Mouse (Mus musculus) E14TG2a.4 (cell line): ENCODE data around the gene Preb.

Experiments used
- H3K27me3 ChIP-seq: 2 replicates; pipeline ENCODE4 v1.6.1; 2014; ENCODE audit warnings: low read length, control low read depth; ENCODE audit not compliant: insufficient read depth
- H3K36me3 ChIP-seq: 2 replicates; pipeline ENCODE4 v1.6.1; 2014; ENCODE audit warnings: low read length, control low read depth; ENCODE audit not compliant: insufficient read depth
- H3K4me1 ChIP-seq: replicated peaks from 2 replicates; pipeline ENCODE4 v1.6.1; 2014; ENCODE audit warnings: low read depth, low read length, control low read depth
- H3K4me3 ChIP-seq: replicated peaks from 2 replicates; pipeline ENCODE4 v1.5.1; 2014; ENCODE audit warnings: mild to moderate bottlenecking, low read length
- H3K9me3 ChIP-seq: 2 replicates; pipeline ENCODE4 v1.6.1; 2014; ENCODE audit warnings: low read length, control low read depth
- CTCF ChIP-seq: conservative IDR thresholded peaks from 2 replicates; pipeline ENCODE4 v1.5.1; 2014; ENCODE audit warnings: low read length
- NANOG ChIP-seq: IDR thresholded peaks from 2 replicates; pipeline ENCODE4 v1.6.1; 2014; ENCODE audit warnings: borderline replicate concordance, low read length, mixed read lengths
- POU5F1 ChIP-seq: IDR thresholded peaks from 2 replicates; pipeline ENCODE4 v1.6.1; 2014; ENCODE audit warnings: low read length, borderline replicate concordance

Gene Preb

GRCm38 (mm10) chr5:30915456-30915855 lies 44.7 kb downstream of the Preb start:
- peaks cover 14% of the 10 kb centered on the region for H3K27me3 ChIP-seq
- peak overlapping the region; percentile 49 for H3K4me3 ChIP-seq
- no peaks in the 10 kb centered on the region for H3K36me3 ChIP-seq
- H3K9me3 ChIP-seq: no peaks in the 10 kb centered on the region
- H3K4me1 ChIP-seq: peaks cover 81% of the 10 kb centered on the region
- TF ChIP-seq POU5F1: no peak
- TF ChIP-seq NANOG: no peak
- TF ChIP-seq CTCF: no peak

DNA sequence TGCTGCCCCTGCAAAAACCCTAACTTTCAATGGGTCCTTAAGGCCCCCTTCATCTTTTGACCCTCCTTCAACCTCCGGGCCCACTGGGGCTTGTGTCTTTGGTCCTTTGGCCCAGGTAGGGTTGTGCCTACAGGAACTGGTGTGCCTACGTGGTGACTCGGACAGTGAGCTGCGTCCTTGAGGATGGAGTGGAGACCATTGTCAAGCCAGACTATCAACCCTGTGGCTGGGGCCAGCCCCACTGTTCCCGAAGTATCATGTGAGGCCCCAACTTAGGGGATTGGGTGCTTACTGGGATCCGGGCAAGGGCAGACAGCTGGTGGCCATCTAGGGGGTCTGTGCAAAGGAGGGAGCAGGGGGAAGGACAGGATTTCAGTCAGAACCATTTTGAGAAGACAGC lies 45.3 kb downstream of the Preb start:
- H3K36me3 ChIP-seq: no peaks in the 10 kb centered on the region
- TF ChIP-seq POU5F1 (no peak), NANOG (no peak), CTCF (no peak)
- no peak overlapping the region for H3K4me3 ChIP-seq
- H3K4me1 ChIP-seq: peaks cover 76% of the 10 kb centered on the region
- H3K27me3 ChIP-seq: peaks cover 8% of the 10 kb centered on the region
- no peaks in the 10 kb centered on the region for H3K9me3 ChIP-seq

DNA sequence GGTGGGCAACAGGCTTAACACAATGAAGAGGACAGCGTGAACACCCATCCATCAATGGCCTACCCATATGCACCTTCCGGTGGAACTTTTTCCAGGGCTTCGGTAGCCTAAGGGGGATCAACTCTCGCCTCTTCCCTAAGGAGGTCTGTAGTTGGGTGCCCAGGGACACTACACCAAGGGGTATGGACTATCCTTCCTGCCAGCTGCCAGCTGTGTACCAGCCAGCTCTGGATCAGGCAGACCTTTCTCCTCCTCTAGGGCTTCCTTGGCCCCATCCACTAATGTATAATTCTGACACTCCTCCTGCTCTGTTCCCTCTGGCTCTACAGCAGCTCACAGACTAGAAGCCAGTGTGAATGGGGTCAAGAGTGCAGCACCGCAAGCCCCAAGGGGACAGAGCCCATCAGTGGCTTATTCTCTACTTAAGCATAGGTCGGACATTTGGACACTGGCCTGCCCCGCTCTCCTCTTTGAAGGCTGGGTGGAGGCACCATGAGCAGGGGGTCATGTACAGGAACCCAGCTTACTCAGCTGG lies 46.0 kb downstream of the Preb start:
- TF ChIP-seq POU5F1: no peak
- TF ChIP-seq CTCF: no peak
- TF ChIP-seq NANOG: no peak
- H3K4me1 ChIP-seq: peaks cover 74% of the 10 kb centered on the region

GRCm38 (mm10) chr5:30913060-30913841 lies 46.9 kb downstream of the Preb start, which contains the start of gene Emilin1:
Gene Emilin1 (plus strand): TSS chr5:30913402.
- no peaks in the 10 kb centered on the region for H3K36me3 ChIP-seq
- no peaks in the 10 kb centered on the region for H3K9me3 ChIP-seq
- peaks cover 74% of the 10 kb centered on the region for H3K4me1 ChIP-seq
- 0 out of 2 replicates have a peak, but pooled peaks cover 4% of the 10 kb centered on the region for H3K27me3 ChIP-seq
- TF ChIP-seq NANOG (no peak), POU5F1 (no peak), CTCF (no peak)
- H3K4me3 ChIP-seq: peak within 1 kb of the TSS; percentile 69

More for the DNA sequence above, 46.0 kb downstream of the Preb start:
- Histone ChIP-seq H3K9me3 (no peaks in the 10 kb centered on the region), H3K36me3 (no peaks in the 10 kb centered on the region), H3K27me3 (0 out of 2 replicates have a peak, but pooled peaks cover 4% of the 10 kb centered on the region), H3K4me3 (peak overlapping the region; percentile 69)

DNA sequence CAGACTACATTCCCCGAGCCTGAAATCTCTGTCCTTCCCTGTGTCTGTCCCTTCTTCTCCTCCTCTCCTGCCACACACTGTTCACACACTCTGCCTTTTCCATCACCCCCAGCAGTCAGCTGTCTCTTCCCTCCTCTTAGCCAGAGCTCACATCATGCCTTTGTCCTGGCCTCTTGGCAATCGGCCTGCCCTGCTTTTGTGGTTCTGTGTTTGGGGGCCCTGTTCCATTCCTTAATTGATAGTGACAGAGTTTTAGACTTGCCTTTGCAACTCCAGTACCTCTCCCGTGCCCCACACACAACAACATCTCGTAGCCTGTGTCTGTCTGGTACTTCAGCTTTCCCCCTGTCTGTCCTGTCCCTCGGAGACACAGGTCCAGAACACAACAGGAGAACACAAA lies 48.0 kb downstream of the Preb start:
- H3K36me3 ChIP-seq: no peaks in the 10 kb centered on the region
- H3K9me3 ChIP-seq: no peaks in the 10 kb centered on the region
- H3K27me3 ChIP-seq: 0 out of 2 replicates have a peak, but pooled peaks cover 4% of the 10 kb centered on the region
- TF ChIP-seq NANOG (no peak), CTCF (no peak), POU5F1 (no peak)
- no peak overlapping the region for H3K4me3 ChIP-seq
- peaks cover 67% of the 10 kb centered on the region for H3K4me1 ChIP-seq

DNA sequence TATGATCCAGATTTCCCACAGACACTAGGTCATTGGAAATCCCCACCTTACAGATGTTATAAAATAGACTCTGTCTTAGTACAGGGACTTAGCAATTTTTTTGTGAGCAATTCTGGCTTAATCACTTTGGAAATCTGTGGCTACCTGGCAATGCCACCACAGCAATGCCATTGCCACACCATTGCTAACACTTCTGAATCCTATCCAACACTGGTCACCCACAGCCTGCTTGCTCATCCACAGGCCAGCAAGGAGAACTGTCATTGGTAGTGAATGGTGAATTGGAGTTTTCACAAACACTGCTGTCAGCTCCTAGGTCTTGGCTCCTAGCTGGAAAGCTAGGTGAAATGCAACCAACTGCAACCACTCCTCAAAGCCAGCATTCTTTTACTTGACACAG lies 49.7 kb downstream of the Preb start:
- peaks cover 68% of the 10 kb centered on the region for H3K4me1 ChIP-seq
- no peak overlapping the region for H3K4me3 ChIP-seq
- no peaks in the 10 kb centered on the region for H3K9me3 ChIP-seq
- H3K36me3 ChIP-seq: peaks cover 8% of the 10 kb centered on the region
- H3K27me3 ChIP-seq: 0 out of 2 replicates have a peak, but pooled peaks cover 4% of the 10 kb centered on the region
- TF ChIP-seq POU5F1 (no peak), NANOG (no peak), CTCF (no peak)

GRCm38 (mm10) chr5:30909863-30910262 lies 50.3 kb downstream of the Preb start:
- Histone ChIP-seq H3K9me3 (no peaks in the 10 kb centered on the region), H3K4me1 (peaks cover 68% of the 10 kb centered on the region), H3K36me3 (peaks cover 15% of the 10 kb centered on the region), H3K4me3 (no peak overlapping the region), H3K27me3 (0 out of 2 replicates have a peak, but pooled peaks cover 4% of the 10 kb centered on the region)
- TF ChIP-seq CTCF (no peak), POU5F1 (no peak)

DNA sequence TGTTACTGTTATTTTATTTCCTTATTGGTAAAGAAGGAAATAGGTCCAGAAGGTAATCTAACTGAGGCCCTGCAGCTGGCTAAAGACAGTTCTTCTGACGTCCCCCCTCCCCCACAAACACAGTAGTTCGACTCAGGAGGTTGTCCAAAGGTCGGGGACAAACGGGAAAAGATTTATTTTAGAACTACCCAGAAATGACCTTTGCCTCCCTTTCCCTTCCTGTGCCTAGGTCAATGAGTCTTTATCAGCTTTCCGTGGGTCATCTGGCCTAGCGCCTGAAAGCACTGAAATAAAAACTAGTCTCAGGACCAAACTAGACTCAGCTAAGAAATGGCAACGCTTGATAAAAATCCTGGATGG lies 50.9 kb downstream of the Preb start:
- Histone ChIP-seq H3K4me3 (no peak overlapping the region), H3K36me3 (peaks cover 20% of the 10 kb centered on the region), H3K4me1 (peaks cover 70% of the 10 kb centered on the region), H3K27me3 (0 out of 2 replicates have a peak, but pooled peaks cover 4% of the 10 kb centered on the region), H3K9me3 (no peaks in the 10 kb centered on the region)
- TF ChIP-seq CTCF (no peak), POU5F1 (no peak)
